Mouse (Mus musculus): ENCODE data around the gene Apex1.
"Not testable (repeated sequence)": the region's sequence is repeated elsewhere in the genome, so short reads cannot be mapped to it uniquely, and the experiment has no call there.

Gene Apex1

GRCm38 (mm10) chr14:50929951-50930350, 5.2 kb downstream of the Apex1 start:
- DNase-seq = no peak

GRCm38 (mm10) chr14:50930377-50930753, 5.6 kb downstream of the Apex1 start:
- DNase-seq = no peak

- peak; percentile 99 for DNase-seq
Observed at GRCm38 (mm10) chr14:50930754-50931492, 6.2 kb downstream of the Apex1 start, which contains the start of the genes Pip4p1 and Pnp. TSS of gene Pip4p1 (minus strand) at chr14:50930856. TSS of gene Pnp (plus strand) at chr14:50931082.

- no peak for DNase-seq
Observed at GRCm38 (mm10) chr14:50931493-50932020, 6.8 kb downstream of the Apex1 start.

GRCm38 (mm10) chr14:50936649-50937048, 11.9 kb downstream of the Apex1 start:
- DNase-seq = no peak

GRCm38 (mm10) chr14:50938119-50938908, 13.5 kb downstream of the Apex1 start:
- no peak for DNase-seq

- no peak for DNase-seq
Observed at GRCm38 (mm10) chr14:50938940-50939339, 14.2 kb downstream of the Apex1 start.

GRCm38 (mm10) chr14:50943932-50944667, 19.3 kb downstream of the Apex1 start, which contains the start of gene Gm49342:
TSS of gene Gm49342 (plus strand) at chr14:50944517.
- peak; percentile 84 for DNase-seq

GRCm38 (mm10) chr14:50944668-50945033, 19.9 kb downstream of the Apex1 start:
- DNase-seq = not testable (repeated sequence)

GRCm38 (mm10) chr14:50945081-50945480, 20.3 kb downstream of the Apex1 start:
- not testable (repeated sequence) for DNase-seq

- DNase-seq = not testable (repeated sequence)
Observed at GRCm38 (mm10) chr14:50945526-50945925, 20.8 kb downstream of the Apex1 start.

GRCm38 (mm10) chr14:50955487-50955886, 30.7 kb downstream of the Apex1 start:
- no peak for DNase-seq

- DNase-seq = peak; percentile 37
Observed at GRCm38 (mm10) chr14:50955942-50956508, 31.3 kb downstream of the Apex1 start, which contains the start of gene Pnp2. TSS of gene Pnp2 (plus strand) at chr14:50955992.

- not testable (repeated sequence) for DNase-seq
Observed at GRCm38 (mm10) chr14:50956724-50957123, 32.0 kb downstream of the Apex1 start.

GRCm38 (mm10) chr14:50957146-50957545, 32.4 kb downstream of the Apex1 start:
- not testable (repeated sequence) for DNase-seq

GRCm38 (mm10) chr14:50958289-50958995, 33.7 kb downstream of the Apex1 start:
- DNase-seq = not testable (repeated sequence)

- no peak for DNase-seq
Observed at GRCm38 (mm10) chr14:50968216-50968980, 43.6 kb downstream of the Apex1 start.

GRCm38 (mm10) chr14:50969041-50969440, 44.3 kb downstream of the Apex1 start:
- DNase-seq = no peak

GRCm38 (mm10) chr14:50969558-50970544, 45.1 kb downstream of the Apex1 start:
- peak; percentile 38 for DNase-seq

- DNase-seq = no peak
Observed at GRCm38 (mm10) chr14:50970822-50971221, 46.1 kb downstream of the Apex1 start.

Data from right cerebral cortex, postnatal 25 days (tissue).